Mouse (Mus musculus): ENCODE measurements around the gene Ppm1g. TPM values are rescaled to one million over a fixed set of nuclear protein-coding genes. Genes with fewer than 3 reads are reported as not detected.
"Not testable (repeated sequence)": the region's sequence is repeated elsewhere in the genome, so short reads cannot be mapped to it uniquely, and the experiment has no call there.

Gene Ppm1g
- total RNA-seq, 4 experiments from 2014 or later = 64.9 to 77.9 (median 75.5) TPM

GRCm38 (mm10) chr5:31219474-31219873 lies 1.0 kb downstream of the Ppm1g start:
- no peak for DNase-seq (ENCODE audit: low spot score in 2 of 2)

GRCm38 (mm10) chr5:31219070-31219469 lies 1.4 kb downstream of the Ppm1g start:
- no peak for DNase-seq (ENCODE audit: low spot score in 2 of 2)

- DNase-seq (ENCODE audit: low spot score in 2 of 2) = no peak
Measured at GRCm38 (mm10) chr5:31218294-31218693, 2.2 kb downstream of the Ppm1g start.

GRCm38 (mm10) chr5:31216554-31216953 lies 3.9 kb downstream of the Ppm1g start:
- DNase-seq (ENCODE audit: low spot score in 2 of 2) = not testable (repeated sequence)

- DNase-seq (ENCODE audit: low spot score in 2 of 2) = no peak
Measured at GRCm38 (mm10) chr5:31204421-31204820, 16.1 kb downstream of the Ppm1g start.

GRCm38 (mm10) chr5:31203866-31204265 lies 16.6 kb downstream of the Ppm1g start:
- no peak for DNase-seq (ENCODE audit: low spot score in 2 of 2)

- no peak for DNase-seq (ENCODE audit: low spot score in 2 of 2)
Measured at GRCm38 (mm10) chr5:31202933-31203332, 17.6 kb downstream of the Ppm1g start.

GRCm38 (mm10) chr5:31201742-31202590 lies 18.5 kb downstream of the Ppm1g start, which contains the start of gene Zfp513:
Gene Zfp513 (minus strand): TSS chr5:31202303.
- peak; percentile 89 to 99 for DNase-seq (ENCODE audit: low spot score in 2 of 2)

GRCm38 (mm10) chr5:31201042-31201741 lies 19.3 kb downstream of the Ppm1g start:
- DNase-seq (ENCODE audit: low spot score in 2 of 2) = no peak

GRCm38 (mm10) chr5:31200327-31200768 lies 20.1 kb downstream of the Ppm1g start:
- no peak for DNase-seq (ENCODE audit: low spot score in 2 of 2)

GRCm38 (mm10) chr5:31199893-31200292 lies 20.6 kb downstream of the Ppm1g start:
- DNase-seq (ENCODE audit: low spot score in 2 of 2) = no peak

GRCm38 (mm10) chr5:31199321-31199892 lies 21.1 kb downstream of the Ppm1g start:
- DNase-seq (ENCODE audit: low spot score in 2 of 2) = no peak

GRCm38 (mm10) chr5:31198616-31199320 lies 21.7 kb downstream of the Ppm1g start:
- DNase-seq (ENCODE audit: low spot score in 2 of 2) = no peak

GRCm38 (mm10) chr5:31198170-31198569 lies 22.3 kb downstream of the Ppm1g start:
- no peak for DNase-seq (ENCODE audit: low spot score in 2 of 2)

GRCm38 (mm10) chr5:31197072-31197471 lies 23.4 kb downstream of the Ppm1g start:
- no peak for DNase-seq (ENCODE audit: low spot score in 2 of 2)

- DNase-seq (ENCODE audit: low spot score in 2 of 2) = no peak
Measured at GRCm38 (mm10) chr5:31196207-31196606, 24.3 kb downstream of the Ppm1g start.

GRCm38 (mm10) chr5:31195671-31196070 lies 24.8 kb downstream of the Ppm1g start:
- DNase-seq (ENCODE audit: low spot score in 2 of 2) = no peak

GRCm38 (mm10) chr5:31194486-31195485 lies 25.7 kb downstream of the Ppm1g start:
- DNase-seq (ENCODE audit: low spot score in 2 of 2) = no peak

GRCm38 (mm10) chr5:31193631-31194281 lies 26.7 kb downstream of the Ppm1g start:
- no peak for DNase-seq (ENCODE audit: low spot score in 2 of 2)

Measured in left cerebral cortex, adult 8-10 months (tissue).